Comparison of ENCODE assay signal across 9 mouse cellular contexts in the genomic region with DNA sequence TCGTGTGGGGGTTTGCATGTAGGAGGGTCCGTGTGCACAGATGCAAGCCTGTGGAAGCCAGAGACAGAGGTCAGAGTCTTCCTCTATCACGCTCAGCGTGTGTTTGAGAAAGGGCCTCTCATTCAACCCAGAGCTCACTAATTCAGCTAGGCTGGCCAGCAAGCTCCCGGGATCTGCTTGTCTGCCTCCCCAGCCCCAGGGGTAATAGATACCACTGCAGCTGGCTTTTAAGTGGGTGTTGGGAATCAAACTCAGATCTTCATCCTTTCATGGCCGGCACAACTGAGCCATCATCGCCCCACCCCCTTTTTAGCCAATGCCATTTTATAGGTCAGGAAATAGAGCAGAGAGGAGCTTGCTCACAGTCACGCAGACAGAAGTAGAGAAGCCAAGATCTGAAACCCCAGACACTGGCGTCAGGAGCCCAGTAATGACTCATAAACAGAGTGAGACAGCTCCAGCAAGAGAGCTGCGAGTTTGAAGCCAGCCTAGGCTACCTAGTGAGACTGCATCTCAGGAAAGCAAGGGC.
DNase-seq lines count a peak whose midpoint lies in the region; ATAC-seq and TF ChIP-seq lines count a peak whose summit lies in the region.
"Had no signal": no experiment of that assay in that cellular context is flagged by ENCODE, and none has a peak within 500 bp of the region (broad histone marks: within the 10 kb centered on the region; RNA-seq: fewer than 3 reads in every experiment).

No protein-coding gene starts in this region.

- no peak overlapping the region; the same call in 1 of the 2 replicates for H3K4me2 ChIP-seq in forebrain, embryonic 16.5 days (ENCODE audit: low read length)
- no peak overlapping the region for H3K4me2 ChIP-seq in kidney, postnatal 0 days (ENCODE audit: low read length)
- H3K4me2 ChIP-seq: liver, embryonic 15.5 days had no signal

- no peaks in the 10 kb centered on the region for H3K36me3 ChIP-seq in forebrain, embryonic 16.5 days (ENCODE audit: control insufficient read depth, insufficient read depth)
- H3K36me3 ChIP-seq in kidney, postnatal 0 days (ENCODE audit: insufficient read depth, low read length) = no peaks in the 10 kb centered on the region
- H3K36me3 ChIP-seq: liver, embryonic 15.5 days had no signal

- no peak for TF ChIP-seq CTCF in left cerebral cortex, adult 2 months (IDR thresholded peaks at IDR 0.05)
- no peak for TF ChIP-seq CTCF in cerebellum, adult 2 months (IDR thresholded peaks at IDR 0.05; ENCODE audit: borderline replicate concordance, insufficient read depth, low read depth, low read length)
- TF ChIP-seq CTCF in kidney, postnatal 0 days (IDR thresholded peaks at IDR 0.05; ENCODE audit: low read depth) = no peak
- no peak for TF ChIP-seq CTCF in olfactory bulb, adult 2 months (IDR thresholded peaks at IDR 0.05; ENCODE audit: insufficient read depth, low read depth, low read length)

- H3K27ac ChIP-seq in left cerebral cortex, adult 2 months = peak overlapping the region; percentile 100
- no peak overlapping the region for H3K27ac ChIP-seq in cerebellum, adult 2 months (ENCODE audit: insufficient read depth, low read length)
- H3K27ac ChIP-seq in forebrain, embryonic 16.5 days (ENCODE audit: low read length) = peak overlapping the region; percentile 100
- peak overlapping the region; percentile 99 for H3K27ac ChIP-seq in kidney, postnatal 0 days
- H3K27ac ChIP-seq in olfactory bulb, adult 2 months (ENCODE audit: insufficient read depth, low read depth, low read length) = peak overlapping the region; percentile 100
- H3K27ac ChIP-seq: liver, embryonic 15.5 days had no signal

- no peak for TF ChIP-seq POLR2A in cerebellum, adult 2 months (IDR thresholded peaks at IDR 0.05; ENCODE audit: borderline replicate concordance, insufficient read depth, low read length)
- TF ChIP-seq POLR2A in olfactory bulb, adult 2 months (IDR thresholded peaks at IDR 0.05; ENCODE audit: insufficient read depth, low read depth, low read length) = no peak

- 51% methylated on average over 10 of the region's 10 CpGs for WGBS in cerebellum, adult 2 months
- WGBS in forebrain, embryonic 16.5 days = 4% methylated on average over 10 of the region's 10 CpGs
- 24% methylated on average over 10 of the region's 10 CpGs for WGBS in kidney, postnatal 0 days
- 17% methylated on average over 10 of the region's 10 CpGs for WGBS in olfactory bulb, adult 2 months

- no peak overlapping the region for H3K4me3 ChIP-seq in left cerebral cortex, adult 2 months
- no peak overlapping the region for H3K4me3 ChIP-seq in cerebellum, adult 2 months (replicated peaks; ENCODE audit: insufficient read depth, low read depth, low read length)
- no peak overlapping the region for H3K4me3 ChIP-seq in forebrain, embryonic 16.5 days (replicated peaks; ENCODE audit: low read length)
- H3K4me3 ChIP-seq in kidney, postnatal 0 days (replicated peaks; ENCODE audit: low read depth, low read length) = no peak overlapping the region
- H3K4me3 ChIP-seq in olfactory bulb, adult 2 months (ENCODE audit: insufficient read depth, low read depth, low read length) = no peak overlapping the region
- H3K4me3 ChIP-seq: liver, embryonic 15.5 days had no signal

- H3K27me3 ChIP-seq in cerebellum, adult 2 months (ENCODE audit: control insufficient read depth, insufficient read depth, low read length) = no peaks in the 10 kb centered on the region
- no peaks in the 10 kb centered on the region for H3K27me3 ChIP-seq in forebrain, embryonic 16.5 days (replicated peaks; ENCODE audit: control insufficient read depth, insufficient read depth, low read length)
- no peaks in the 10 kb centered on the region for H3K27me3 ChIP-seq in kidney, postnatal 0 days (ENCODE audit: insufficient read depth, low read length)

- H3K9ac ChIP-seq in forebrain, embryonic 16.5 days (replicated peaks; ENCODE audit: low read depth, low read length) = peak overlapping the region; percentile 62
- peak overlapping the region; percentile 20; the same call in 1 of the 2 replicates for H3K9ac ChIP-seq in kidney, postnatal 0 days (ENCODE audit: low read depth, low read length)
- H3K9ac ChIP-seq: liver, embryonic 15.5 days had no signal

- no peaks in the 10 kb centered on the region for H3K9me3 ChIP-seq in forebrain, embryonic 16.5 days (ENCODE audit: control insufficient read depth, low read length)
- H3K9me3 ChIP-seq in kidney, postnatal 0 days (replicated peaks; ENCODE audit: low read length) = no peaks in the 10 kb centered on the region
- H3K9me3 ChIP-seq: liver, embryonic 15.5 days had no signal

- ATAC-seq in forebrain, embryonic 16.5 days = no peak
- no peak for ATAC-seq in kidney, postnatal 0 days (replicated peaks; ENCODE audit: low FRiP score, low read depth)
- ATAC-seq in megakaryocyte-erythroid progenitor cell, adult 5-6 weeks (replicated peaks; ENCODE audit: low FRiP score, low TSS enrichment, poor library complexity, severe bottlenecking) = no peak

- H3K4me1 ChIP-seq in cerebellum, adult 2 months (ENCODE audit: control insufficient read depth, insufficient read depth, low read length) = peaks cover 55% of the 10 kb centered on the region
- H3K4me1 ChIP-seq in forebrain, embryonic 16.5 days (replicated peaks; ENCODE audit: control insufficient read depth, insufficient read depth, low read length) = peaks cover 77% of the 10 kb centered on the region
- H3K4me1 ChIP-seq in kidney, postnatal 0 days (replicated peaks; ENCODE audit: insufficient read depth, low read length) = peaks cover 64% of the 10 kb centered on the region
- H3K4me1 ChIP-seq in olfactory bulb, adult 2 months (ENCODE audit: control insufficient read depth, insufficient read depth, low read length) = peaks cover 78% of the 10 kb centered on the region

- DNase-seq in left cerebral cortex, adult 2 months (ENCODE audit: extremely low spot score in 1 of 2, low spot score in 2 of 2) = no peak
- DNase-seq in left cerebral cortex, postnatal 10 days (ENCODE audit: extremely low spot score in 1 of 2, low spot score in 2 of 2) = no peak
- DNase-seq in cerebellum, adult 2 months = peak; percentile 44 to 66
- peak; percentile 32 for DNase-seq in kidney, postnatal 0 days (ENCODE audit: low spot score)
- DNase-seq in spleen, adult 12 weeks (ENCODE audit: low spot score) = no peak

- intact Hi-C loops in left cerebral cortex, adult 2 months (cut with DNase I) = loop anchor here (5.0 kb wide), 1 partner anchor 69 kb away; no protein-coding TSS in a partner anchor
- intact Hi-C loops in left cerebral cortex, postnatal 10 days (cut with DNase I) = no loop called here

Comparison
In these comparisons a context has a peak if more than half of its experiments do, and no peak if none do; other contexts are left out.
1. DNase-seq: peak in cerebellum, adult 2 months (2 of 2) and kidney, postnatal 0 days (single experiment); none in left cerebral cortex, adult 2 months (0 of 2), left cerebral cortex, postnatal 10 days (0 of 2) and spleen, adult 12 weeks (single experiment).